Mouse (Mus musculus) embryonic stem cell, embryonic (primary cell): ENCODE results near the gene Plxnb1.

Experiments used
- CTCF ChIA-PET, 4 experiments: fragments of 300-600 bp in 2 of 4; fragments of 350-600 bp in 2 of 4; sonication (Branson Sonifier 250); formaldehyde crosslinking; loops; one replicate each; lab custom pipeline; 2022; ENCODE audit warnings: inconsistent platforms in 2 of 4; lab: Charles Lee
- POLR2A ChIA-PET, 4 experiments: fragments of 300-600 bp in 2 of 4; fragments of 350-600 bp in 2 of 4; sonication (Branson Sonifier 250); formaldehyde crosslinking; loops; one replicate each; lab custom pipeline; 2022; ENCODE audit warnings: antibody characterized with exemption in 4 of 4, inconsistent platforms in 1 of 4; lab: Charles Lee

Plxnb1 gene

GRCm38 (mm10) chr9:109091802-109092201 lies 3.4 kb upstream of the Plxnb1 start:
- CTCF ChIA-PET = interaction anchor here in 2 of 4 experiments (0.8 to 1.4 kb wide), 2 partner anchors 29 to 32 kb away, joined by 3 read pairs; partner anchors contain the start of gene Trex1 (in 1 of the 2)
- POLR2A ChIA-PET = interaction anchor here in 2 of 4 experiments (0.5 to 2.5 kb wide), 7 partner anchors 10 to 801 kb away, joined by 3 to 11 read pairs (median 3); partner anchors contain the start of genes Ccdc51 (in 2 of the 2), Tma7 (in 2 of the 2) and Atrip (in 1 of the 2)

- ChIA-PET CTCF (no interaction called here), POLR2A (interaction anchor here in 2 of 4 experiments (0.8 to 1.2 kb wide), 3 partner anchors 11 to 19 kb away, joined by 3 to 4 read pairs (median 3); partner anchors contain the start of gene Atrip (in 1 of the 2))
Observed at GRCm38 (mm10) chr9:109092799-109093198, 2.4 kb upstream of the Plxnb1 start.

GRCm38 (mm10) chr9:109093786-109094552 lies 1.2 kb upstream of the Plxnb1 start:
- ChIA-PET POLR2A (interaction anchor here in 2 of 4 experiments (0.6 to 4.3 kb wide), 8 partner anchors 11 to 830 kb away, joined by 3 to 32 read pairs (median 4); partner anchors contain the start of genes Atrip (in 2 of the 2), Ccdc51 (in 1 of the 2), Tma7 (in 1 of the 2) and Trex1 (in 1 of the 2)), CTCF (interaction anchor here in 2 of 4 experiments (0.6 to 0.7 kb wide), 2 partner anchors 17 to 731 kb away, joined by 3 to 4 read pairs; no protein-coding TSS in a partner anchor)

GRCm38 (mm10) chr9:109094553-109095136 lies 544 bp upstream of the Plxnb1 start:
- ChIA-PET POLR2A (interaction anchor here (0.6 to 4.3 kb wide), 15 partner anchors 8 to 262 kb away, joined by 3 to 32 read pairs (median 4); partner anchors contain the start of genes Atrip (in 3 of the 4), Ccdc51 (in 2 of the 4), Tma7 (in 2 of the 4) and Pfkfb4 (in 1 of the 4)), CTCF (interaction anchor here in 2 of 4 experiments (0.7 to 1.0 kb wide), 3 partner anchors 17 to 592 kb away, joined by 3 to 6 read pairs (median 3); partner anchors contain the start of gene Atrip (in 1 of the 2))

- ChIA-PET POLR2A (interaction anchor here (0.6 to 4.3 kb wide), 37 partner anchors 8 to 804 kb away, joined by 3 to 32 read pairs (median 4); partner anchors contain the start of genes Atrip (in 3 of the 4), Pfkfb4 (in 3 of the 4), Ccdc51 (in 2 of the 4) and Tma7 (in 2 of the 4)), CTCF (interaction anchor here in 3 of 4 experiments (0.5 to 2.6 kb wide), 8 partner anchors 9 to 942 kb away, joined by 3 to 9 read pairs (median 3); partner anchors contain the start of genes Ccdc51 (in 2 of the 3), Tma7 (in 1 of the 3) and Trex1 (in 1 of the 3))
Observed at GRCm38 (mm10) chr9:109096251-109096661, 1.1 kb downstream of the Plxnb1 start.

- ChIA-PET POLR2A (interaction anchor here (0.5 to 4.3 kb wide), 27 partner anchors 9 to 776 kb away, joined by 3 to 32 read pairs (median 5); partner anchors contain the start of genes Atrip (in 2 of the 4), Ccdc51 (in 2 of the 4), Pfkfb4 (in 2 of the 4) and Tma7 (in 2 of the 4)), CTCF (interaction anchor here in 2 of 4 experiments (1.0 to 2.6 kb wide), 3 partner anchors 9 to 37 kb away, joined by 4 to 9 read pairs (median 4); partner anchors contain the start of genes Ccdc51 (in 1 of the 2) and Trex1 (in 1 of the 2))
Observed at GRCm38 (mm10) chr9:109096856-109097255, 1.7 kb downstream of the Plxnb1 start.

GRCm38 (mm10) chr9:109097291-109097690 lies 2.1 kb downstream of the Plxnb1 start:
- CTCF ChIA-PET = interaction anchor here in 1 of 4 experiments (1.5 to 2.6 kb wide), 2 partner anchors 10 to 16 kb away, joined by 4 to 9 read pairs; partner anchors contain the start of gene Ccdc51
- POLR2A ChIA-PET = interaction anchor here in 2 of 4 experiments (0.7 to 4.3 kb wide), 20 partner anchors 8 to 776 kb away, joined by 3 to 32 read pairs (median 6); partner anchors contain the start of genes Atrip (in 2 of the 2), Ccdc51 (in 2 of the 2), Pfkfb4 (in 2 of the 2) and Tma7 (in 2 of the 2)

GRCm38 (mm10) chr9:109097831-109098230 lies 2.6 kb downstream of the Plxnb1 start:
- POLR2A ChIA-PET = interaction anchor here in 2 of 4 experiments (0.6 to 4.3 kb wide), 13 partner anchors 10 to 649 kb away, joined by 3 to 32 read pairs (median 6); partner anchors contain the start of genes Atrip (in 2 of the 2), Ccdc51 (in 2 of the 2), Pfkfb4 (in 2 of the 2) and Tma7 (in 2 of the 2)
- CTCF ChIA-PET = interaction anchor here in 1 of 4 experiments (2.6 kb wide), 1 partner anchor 10 kb away, joined by 9 read pairs; no protein-coding TSS in a partner anchor

- CTCF ChIA-PET = no interaction called here
- POLR2A ChIA-PET = interaction anchor here in 1 of 4 experiments (0.6 to 4.3 kb wide), 4 partner anchors 10 to 648 kb away, joined by 5 to 24 read pairs (median 14); partner anchors contain the start of genes Atrip, Ccdc51 and Tma7
Observed at GRCm38 (mm10) chr9:109098366-109098765, 3.2 kb downstream of the Plxnb1 start.

GRCm38 (mm10) chr9:109098969-109099368 lies 3.8 kb downstream of the Plxnb1 start:
- ChIA-PET POLR2A (interaction anchor here in 2 of 4 experiments (0.6 to 2.7 kb wide), 3 partner anchors 11 to 394 kb away, joined by 3 to 10 read pairs (median 6); partner anchors contain the start of genes Ccdc51 (in 1 of the 2) and Tma7 (in 1 of the 2)), CTCF (no interaction called here)

GRCm38 (mm10) chr9:109100307-109100928 lies 5.2 kb downstream of the Plxnb1 start:
- CTCF ChIA-PET = interaction anchor here in 1 of 4 experiments (1.4 kb wide), 1 partner anchor 13 kb away, joined by 4 read pairs; no protein-coding TSS in a partner anchor

GRCm38 (mm10) chr9:109101933-109102445 lies 6.8 kb downstream of the Plxnb1 start:
- ChIA-PET CTCF (no interaction called here), POLR2A (interaction anchor here in 2 of 4 experiments (1.1 to 2.6 kb wide), 2 partner anchors 10 to 28 kb away, joined by 3 to 7 read pairs; partner anchors contain the start of gene Atrip (in 1 of the 2))

More at GRCm38 (mm10) chr9:109100307-109100928, 5.2 kb downstream of the Plxnb1 start:
- POLR2A ChIA-PET = interaction anchor here in 3 of 4 experiments (0.6 to 2.6 kb wide), 7 partner anchors 12 to 963 kb away, joined by 3 to 7 read pairs (median 5); partner anchors contain the start of genes Atrip (in 1 of the 3), Ccdc51 (in 1 of the 3), Tma7 (in 1 of the 3) and Trex1 (in 1 of the 3)

GRCm38 (mm10) chr9:109102541-109102940 lies 7.4 kb downstream of the Plxnb1 start:
- CTCF ChIA-PET = no interaction called here
- POLR2A ChIA-PET = interaction anchor here in 2 of 4 experiments (1.1 to 2.6 kb wide), 2 partner anchors 11 to 29 kb away, joined by 3 to 7 read pairs; partner anchors contain the start of gene Atrip (in 1 of the 2)

GRCm38 (mm10) chr9:109103250-109103649 lies 8.1 kb downstream of the Plxnb1 start:
- ChIA-PET CTCF (interaction anchor here in 1 of 4 experiments (0.6 kb wide), 1 partner anchor 372 kb away, joined by 3 read pairs; no protein-coding TSS in a partner anchor), POLR2A (interaction anchor here in 1 of 4 experiments (1.0 kb wide), 1 partner anchor 11 kb away, joined by 3 read pairs; no protein-coding TSS in a partner anchor)

GRCm38 (mm10) chr9:109104083-109104482 lies 8.9 kb downstream of the Plxnb1 start:
- ChIA-PET POLR2A (interaction anchor here in 1 of 4 experiments (1.0 kb wide), 1 partner anchor 11 kb away, joined by 3 read pairs; no protein-coding TSS in a partner anchor), CTCF (no interaction called here)

GRCm38 (mm10) chr9:109105011-109105410 lies 9.8 kb downstream of the Plxnb1 start:
- ChIA-PET CTCF (interaction anchor here in 1 of 4 experiments (1.0 to 1.2 kb wide), 2 partner anchors 17 kb away, joined by 5 to 6 read pairs; no protein-coding TSS in a partner anchor), POLR2A (interaction anchor here (0.5 to 1.4 kb wide), 6 partner anchors 8 to 52 kb away, joined by 3 to 8 read pairs (median 4); partner anchors contain the start of gene Plxnb1 (in 2 of the 4))
